Mouse (Mus musculus) liver, embryonic 14.5 days (tissue): ENCODE measurements at regions not wholly inside any gene's neighbourhood (a gene's known extent, or its start where the extent isn't known, plus 50 kb on each side); places are given as distances from the start of the nearest gene placed in this dataset.

Source experiments
- CTCF ChIP-seq: IDR thresholded peaks from 2 replicates; pipeline ENCODE4 v1.5.1; 2016; ENCODE audit warnings: antibody characterized with exemption, low read depth, control low read depth
- EP300 ChIP-seq: IDR thresholded peaks from 2 replicates; pipeline ENCODE4 v1.6.1; 2016; ENCODE audit warnings: antibody characterized with exemption, low read depth

DNA sequence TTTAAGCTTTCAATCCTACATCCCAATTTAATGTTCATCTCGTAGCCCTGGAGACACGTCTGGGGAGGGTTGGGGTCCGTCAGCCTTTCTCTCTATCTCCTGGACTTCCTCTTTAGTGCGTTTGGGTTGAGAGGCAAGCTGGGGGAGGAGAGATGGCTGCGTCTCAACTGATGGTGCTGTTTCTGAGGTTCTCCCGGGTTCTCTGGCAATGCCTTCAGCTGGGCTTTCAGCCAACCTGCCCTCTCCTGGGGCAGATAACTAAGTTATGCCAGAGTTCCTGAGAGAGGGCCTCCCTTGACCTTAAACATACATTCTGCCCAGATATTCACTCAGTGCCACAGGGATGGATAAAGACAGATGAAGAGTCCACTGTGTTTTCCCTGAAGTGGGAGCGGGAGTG is 183.3 kb upstream of the Prok2 start:
- TF ChIP-seq CTCF (no peak), EP300 (no peak)
